Mouse (Mus musculus) embryonic stem cell, embryonic (primary cell): ENCODE measurements at regions not wholly inside any gene's neighbourhood (a gene's known extent, or its start where the extent isn't known, plus 50 kb on each side); places are given as distances from the start of the nearest gene placed in this dataset.

Source experiments
- CTCF ChIA-PET, 4 experiments: fragments of 300-600 bp in 2 of 4; fragments of 350-600 bp in 2 of 4; sonication (Branson Sonifier 250); formaldehyde crosslinking; loops; one replicate each; lab custom pipeline; 2022; ENCODE audit warnings: inconsistent platforms in 2 of 4; lab: Charles Lee
- POLR2A ChIA-PET, 4 experiments: fragments of 300-600 bp in 2 of 4; fragments of 350-600 bp in 2 of 4; sonication (Branson Sonifier 250); formaldehyde crosslinking; loops; one replicate each; lab custom pipeline; 2022; ENCODE audit warnings: antibody characterized with exemption in 4 of 4, inconsistent platforms in 1 of 4; lab: Charles Lee

GRCm38 (mm10) chr13:60019291-60020174 is 157.6 kb downstream of the Gas1 start:
- CTCF ChIA-PET, result no interaction called here
- POLR2A ChIA-PET, result no interaction called here

GRCm38 (mm10) chr13:60015854-60016366 is 161.3 kb downstream of the Gas1 start:
- CTCF ChIA-PET, result no interaction called here

GRCm38 (mm10) chr13:60012046-60012813 is 164.9 kb downstream of the Gas1 start:
- CTCF ChIA-PET, result no interaction called here
- POLR2A ChIA-PET, result interaction anchor here in 1 of 4 experiments (0.6 kb wide), 1 partner anchor 35 kb away, joined by 3 read pairs; no protein-coding TSS in a partner anchor

More at GRCm38 (mm10) chr13:60015854-60016366, 161.3 kb downstream of the Gas1 start:
- POLR2A ChIA-PET, result interaction anchor here in 1 of 4 experiments (1.4 kb wide), 1 partner anchor 16 kb away, joined by 3 read pairs; no protein-coding TSS in a partner anchor

- CTCF ChIA-PET, result no interaction called here
- POLR2A ChIA-PET, result no interaction called here
Measured at GRCm38 (mm10) chr13:60011092-60011491, 166.1 kb downstream of the Gas1 start.

- ChIA-PET POLR2A (no interaction called here), CTCF (no interaction called here)
Measured at GRCm38 (mm10) chr13:60007593-60007992, 169.6 kb downstream of the Gas1 start.

GRCm38 (mm10) chr13:60007031-60007430 is 170.1 kb downstream of the Gas1 start:
- ChIA-PET POLR2A (no interaction called here), CTCF (no interaction called here)

GRCm38 (mm10) chr13:60004611-60005010 is 172.6 kb downstream of the Gas1 start:
- ChIA-PET CTCF (no interaction called here), POLR2A (interaction anchor here in 1 of 4 experiments (0.7 kb wide), 1 partner anchor 12 kb away, joined by 4 read pairs; no protein-coding TSS in a partner anchor)

GRCm38 (mm10) chr13:60002098-60002497 is 175.1 kb downstream of the Gas1 start:
- CTCF ChIA-PET, result interaction anchor here in 1 of 4 experiments (0.5 kb wide), 1 partner anchor 123 kb away, joined by 18 read pairs; no protein-coding TSS in a partner anchor
- POLR2A ChIA-PET, result no interaction called here

- POLR2A ChIA-PET, result no interaction called here
- CTCF ChIA-PET, result interaction anchor here in 1 of 4 experiments (0.5 kb wide), 1 partner anchor 123 kb away, joined by 18 read pairs; no protein-coding TSS in a partner anchor
Measured at GRCm38 (mm10) chr13:60001637-60002036, 175.5 kb downstream of the Gas1 start.

GRCm38 (mm10) chr13:60000618-60001347 is 176.4 kb downstream of the Gas1 start:
- ChIA-PET CTCF (no interaction called here), POLR2A (no interaction called here)

GRCm38 (mm10) chr13:59997431-59997830 is 174.5 kb upstream of the Tut7 start:
- ChIA-PET POLR2A (no interaction called here), CTCF (no interaction called here)

GRCm38 (mm10) chr13:59996146-59996814 is 173.3 kb upstream of the Tut7 start:
- POLR2A ChIA-PET, result interaction anchor here in 2 of 4 experiments (0.6 to 0.9 kb wide), 2 partner anchors 47 to 182 kb away, joined by 3 to 4 read pairs; no protein-coding TSS in a partner anchor
- CTCF ChIA-PET, result no interaction called here

GRCm38 (mm10) chr13:59992780-59993501 is 170.0 kb upstream of the Tut7 start:
- CTCF ChIA-PET, result interaction anchor here in 1 of 4 experiments (0.6 kb wide), 1 partner anchor 25 kb away, joined by 3 read pairs; no protein-coding TSS in a partner anchor
- POLR2A ChIA-PET, result interaction anchor here in 1 of 4 experiments (0.5 kb wide), 1 partner anchor 12 kb away, joined by 4 read pairs; no protein-coding TSS in a partner anchor

GRCm38 (mm10) chr13:59992346-59992745 is 169.4 kb upstream of the Tut7 start:
- CTCF ChIA-PET, result no interaction called here
- POLR2A ChIA-PET, result no interaction called here

GRCm38 (mm10) chr13:59990402-59991280 is 167.7 kb upstream of the Tut7 start:
- CTCF ChIA-PET, result no interaction called here
- POLR2A ChIA-PET, result interaction anchor here in 1 of 4 experiments (0.6 kb wide), 1 partner anchor 161 kb away, joined by 5 read pairs; no protein-coding TSS in a partner anchor

- ChIA-PET CTCF (no interaction called here), POLR2A (no interaction called here)
Measured at GRCm38 (mm10) chr13:59988393-59988965, 165.5 kb upstream of the Tut7 start.
